Mouse (Mus musculus): ENCODE measurements at regions not wholly inside any gene's neighbourhood (a gene's known extent, or its start where the extent isn't known, plus 50 kb on each side); places are given as distances from the start of the nearest gene placed in this dataset.

DNA sequence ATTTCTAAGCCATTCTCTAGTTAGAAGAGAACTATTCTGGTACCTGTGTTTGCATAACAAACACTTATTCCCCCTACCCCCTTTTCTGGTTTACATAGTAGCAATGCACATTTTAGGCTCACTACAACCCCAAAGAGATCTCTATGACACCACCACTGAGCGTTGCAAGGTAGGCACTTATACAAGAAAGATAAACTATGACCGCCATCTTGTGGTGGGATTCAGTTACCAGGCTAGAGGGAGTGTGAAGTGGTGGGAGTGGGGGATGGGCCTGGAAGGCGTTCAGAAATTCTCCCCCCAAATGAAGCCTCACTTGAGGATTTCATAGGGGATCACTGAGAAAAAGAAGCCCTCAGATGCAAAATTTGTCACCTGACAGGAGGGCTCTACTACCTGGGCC, 64.4 kb upstream of the Fst start:
- Histone ChIP-seq H3K9ac (no peak overlapping the region), H3K9me3 (ENCODE audit: low read length) (no peaks in the 10 kb centered on the region), H3K4me2 (ENCODE audit: low read depth) (no peak overlapping the region), H3K27ac (ENCODE audit: low read depth, low read length) (no peak overlapping the region), H3K36me3 (ENCODE audit: insufficient read depth) (no peaks in the 10 kb centered on the region), H3K4me3 (ENCODE audit: low read depth, low read length) (no peak overlapping the region), H3K4me1 (ENCODE audit: insufficient read depth) (no peaks in the 10 kb centered on the region), H3K27me3 (ENCODE audit: insufficient read depth, low read length) (no peaks in the 10 kb centered on the region)
- DNase-seq (peak; percentile 49), ATAC-seq (peak; percentile 60)
- peak; percentile 58 for TF ChIP-seq CTCF (IDR thresholded peaks at IDR 0.05; ENCODE audit: low read depth)
- 27% methylated on average over 3 of the region's 3 CpGs for WGBS

DNA sequence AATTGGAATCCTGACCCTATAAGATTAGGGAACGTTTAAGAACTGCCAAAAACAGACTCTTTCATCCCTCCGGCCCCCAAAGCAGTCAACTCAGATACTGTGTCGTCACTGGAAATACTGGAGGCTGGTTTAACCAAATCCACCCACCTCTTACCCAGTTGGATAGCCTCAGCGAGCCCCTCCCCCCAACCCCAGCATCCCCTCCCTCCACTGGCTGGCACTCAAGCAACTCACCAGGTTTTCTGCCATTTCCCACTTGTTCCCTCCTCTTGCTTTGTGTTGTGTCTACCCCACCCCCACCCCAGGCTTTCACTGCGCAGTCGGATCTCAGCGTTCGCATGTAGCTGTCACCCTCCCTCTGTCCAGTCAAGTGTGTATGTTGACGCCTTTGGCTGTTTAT, 68.1 kb upstream of the Fst start:
- Histone ChIP-seq H3K9ac (no peak overlapping the region), H3K36me3 (ENCODE audit: insufficient read depth) (no peaks in the 10 kb centered on the region), H3K4me3 (ENCODE audit: low read depth, low read length) (no peak overlapping the region), H3K27me3 (ENCODE audit: insufficient read depth, low read length) (no peaks in the 10 kb centered on the region), H3K9me3 (ENCODE audit: low read length) (no peaks in the 10 kb centered on the region), H3K4me2 (ENCODE audit: low read depth) (no peak overlapping the region), H3K27ac (ENCODE audit: low read depth, low read length) (no peak overlapping the region), H3K4me1 (ENCODE audit: insufficient read depth) (no peaks in the 10 kb centered on the region)
- WGBS, result 21% methylated on average over 9 of the region's 9 CpGs
- no peak for TF ChIP-seq CTCF (IDR thresholded peaks at IDR 0.05; ENCODE audit: low read depth)
- ATAC-seq (peak; percentile 53; the same call in 1 of the 2 replicates), DNase-seq (peak; percentile 5)

- Histone ChIP-seq H3K9me3 (ENCODE audit: low read length) (no peaks in the 10 kb centered on the region), H3K27ac (ENCODE audit: low read depth, low read length) (no peak overlapping the region), H3K4me3 (ENCODE audit: low read depth, low read length) (no peak overlapping the region), H3K4me1 (ENCODE audit: insufficient read depth) (0 out of 2 replicates have a peak, but pooled peaks cover 3% of the 10 kb centered on the region), H3K9ac (no peak overlapping the region), H3K4me2 (ENCODE audit: low read depth) (no peak overlapping the region), H3K27me3 (ENCODE audit: insufficient read depth, low read length) (no peaks in the 10 kb centered on the region), H3K36me3 (ENCODE audit: insufficient read depth) (no peaks in the 10 kb centered on the region)
- ATAC-seq (no peak), DNase-seq (no peak)
- TF ChIP-seq CTCF (IDR thresholded peaks at IDR 0.05; ENCODE audit: low read depth), result no peak
- 64% methylated on average over 11 of the region's 11 CpGs for WGBS
These were observed 71.5 kb upstream of the Fst start for GRCm38 (mm10) chr13:114530171-114530774.

DNA sequence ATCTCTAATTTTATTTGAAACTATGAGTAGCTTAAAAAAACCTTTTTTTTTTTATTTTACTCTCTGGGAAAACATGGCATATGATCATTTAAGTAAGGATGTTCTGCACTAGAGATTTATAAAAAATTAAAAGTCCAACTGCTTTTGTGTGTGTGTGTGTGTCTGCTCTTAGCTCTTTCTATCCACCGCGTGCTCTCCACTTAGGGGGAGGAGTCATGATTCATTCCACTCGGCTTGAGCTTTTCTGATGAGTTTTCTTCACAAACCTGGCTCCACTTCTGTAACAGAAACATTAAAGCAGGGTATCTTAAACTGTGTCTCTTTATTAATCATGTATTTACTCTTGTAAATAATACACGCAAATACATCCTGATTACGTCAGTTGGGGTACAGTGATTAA, 73.0 kb upstream of the Fst start:
- no peak for TF ChIP-seq CTCF (IDR thresholded peaks at IDR 0.05; ENCODE audit: low read depth)
- ATAC-seq (no peak), DNase-seq (no peak)
- Histone ChIP-seq H3K4me3 (ENCODE audit: low read depth, low read length) (no peak overlapping the region), H3K9ac (no peak overlapping the region), H3K9me3 (ENCODE audit: low read length) (no peaks in the 10 kb centered on the region), H3K27me3 (ENCODE audit: insufficient read depth, low read length) (no peaks in the 10 kb centered on the region), H3K4me1 (ENCODE audit: insufficient read depth) (0 out of 2 replicates have a peak, but pooled peaks cover 3% of the 10 kb centered on the region), H3K36me3 (ENCODE audit: insufficient read depth) (no peaks in the 10 kb centered on the region), H3K27ac (ENCODE audit: low read depth, low read length) (no peak overlapping the region), H3K4me2 (ENCODE audit: low read depth) (peak overlapping the region; percentile 28)
- WGBS, result 12% methylated on average over 5 of the region's 5 CpGs

DNA sequence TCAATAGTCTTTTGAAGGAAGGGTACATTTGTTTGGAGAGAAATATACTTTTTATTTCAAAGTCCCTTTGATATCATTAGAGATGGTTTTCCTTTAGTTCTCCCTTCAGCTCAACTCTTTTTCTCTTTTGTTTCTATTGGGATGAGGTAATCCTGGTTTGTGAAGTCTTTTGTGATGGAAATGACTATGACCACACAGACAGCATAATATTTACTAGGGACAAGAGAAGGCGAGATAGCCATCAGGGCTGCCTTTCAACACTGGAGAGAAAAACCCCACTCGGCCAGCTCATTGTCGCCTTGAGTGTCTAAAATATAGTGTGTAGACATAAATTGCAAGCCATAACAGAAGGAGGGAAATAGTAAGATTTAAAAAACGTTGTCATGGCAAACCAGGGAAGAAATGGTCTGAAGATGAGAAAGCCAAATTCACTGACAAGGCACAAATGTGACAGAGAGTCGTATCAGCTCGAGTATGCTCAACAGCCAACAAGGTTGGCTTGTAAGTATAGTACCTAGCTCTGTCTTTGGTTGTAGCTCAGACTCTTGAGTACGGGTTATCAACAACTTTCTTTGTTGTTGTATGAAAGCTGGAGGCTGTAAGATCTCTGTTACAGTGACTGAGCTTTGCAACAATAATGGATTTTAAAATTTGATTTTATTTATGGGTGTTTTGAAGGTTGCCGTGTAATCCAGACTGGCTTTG, 73.8 kb upstream of the Fst start:
- H3K27me3 ChIP-seq (ENCODE audit: insufficient read depth, low read length), result no peaks in the 10 kb centered on the region
- H3K9me3 ChIP-seq (ENCODE audit: low read length), result no peaks in the 10 kb centered on the region
- ATAC-seq, result peak; percentile 42
- H3K4me3 ChIP-seq (ENCODE audit: low read depth, low read length), result no peak overlapping the region
- DNase-seq, result peak; percentile 7
- no peaks in the 10 kb centered on the region for H3K36me3 ChIP-seq (ENCODE audit: insufficient read depth)
- no peak overlapping the region for H3K27ac ChIP-seq (ENCODE audit: low read depth, low read length)
- peak overlapping the region; percentile 28 for H3K4me2 ChIP-seq (ENCODE audit: low read depth)
- no peak for TF ChIP-seq CTCF (IDR thresholded peaks at IDR 0.05; ENCODE audit: low read depth)
- 0 out of 2 replicates have a peak, but pooled peaks cover 3% of the 10 kb centered on the region for H3K4me1 ChIP-seq (ENCODE audit: insufficient read depth)
- WGBS, result 29% methylated on average over 8 of the region's 8 CpGs
- H3K9ac ChIP-seq, result no peak overlapping the region

GRCm38 (mm10) chr13:114534591-114534990, 75.8 kb upstream of the Fst start:
- DNase-seq, result no peak
- Histone ChIP-seq H3K4me2 (ENCODE audit: low read depth) (no peak overlapping the region), H3K27me3 (ENCODE audit: insufficient read depth, low read length) (no peaks in the 10 kb centered on the region), H3K4me3 (ENCODE audit: low read depth, low read length) (no peak overlapping the region), H3K9ac (no peak overlapping the region), H3K9me3 (ENCODE audit: low read length) (no peaks in the 10 kb centered on the region), H3K27ac (ENCODE audit: low read depth, low read length) (no peak overlapping the region), H3K36me3 (ENCODE audit: insufficient read depth) (no peaks in the 10 kb centered on the region), H3K4me1 (ENCODE audit: insufficient read depth) (0 out of 2 replicates have a peak, but pooled peaks cover 3% of the 10 kb centered on the region)
- TF ChIP-seq CTCF (IDR thresholded peaks at IDR 0.05; ENCODE audit: low read depth), result no peak
- ATAC-seq, result no peak
- 60% methylated on average over 3 of the region's 3 CpGs for WGBS

DNA sequence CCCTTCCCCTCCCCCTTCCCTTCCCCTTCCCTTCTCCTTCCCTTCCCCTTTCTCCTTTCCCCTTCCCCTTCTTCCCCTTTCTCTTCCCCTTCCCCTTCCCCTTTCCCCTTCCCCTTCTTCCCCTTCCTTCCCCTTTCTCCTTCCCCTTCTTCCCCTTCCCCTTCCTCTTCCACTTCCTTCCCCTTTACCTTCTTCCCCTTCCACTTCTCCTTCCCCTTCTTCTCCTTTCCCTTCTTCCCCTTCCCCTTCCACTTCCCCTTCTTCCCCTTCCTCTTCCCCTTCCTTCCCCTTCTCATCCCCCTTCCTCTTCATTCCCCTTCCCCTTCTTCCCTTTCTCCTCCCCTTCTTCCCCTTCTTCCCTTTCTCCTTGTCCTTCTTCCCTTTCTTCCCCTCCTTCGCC, 77.0 kb upstream of the Fst start:
- WGBS, result 90% methylated on average over 1 of the region's 1 CpGs
- Histone ChIP-seq H3K27ac (ENCODE audit: low read depth, low read length) (no peak overlapping the region), H3K36me3 (ENCODE audit: insufficient read depth) (no peaks in the 10 kb centered on the region), H3K4me2 (ENCODE audit: low read depth) (no peak overlapping the region), H3K9me3 (ENCODE audit: low read length) (no peaks in the 10 kb centered on the region), H3K4me3 (ENCODE audit: low read depth, low read length) (no peak overlapping the region), H3K27me3 (ENCODE audit: insufficient read depth, low read length) (no peaks in the 10 kb centered on the region), H3K4me1 (ENCODE audit: insufficient read depth) (0 out of 2 replicates have a peak, but pooled peaks cover 3% of the 10 kb centered on the region), H3K9ac (no peak overlapping the region)
- TF ChIP-seq CTCF (IDR thresholded peaks at IDR 0.05; ENCODE audit: low read depth), result no peak
- DNase-seq, result no peak
- no peak for ATAC-seq

All from forebrain, postnatal 0 days (tissue).